Mouse (Mus musculus): Measurements from ENCODE around the gene Ulk4.

DNA sequence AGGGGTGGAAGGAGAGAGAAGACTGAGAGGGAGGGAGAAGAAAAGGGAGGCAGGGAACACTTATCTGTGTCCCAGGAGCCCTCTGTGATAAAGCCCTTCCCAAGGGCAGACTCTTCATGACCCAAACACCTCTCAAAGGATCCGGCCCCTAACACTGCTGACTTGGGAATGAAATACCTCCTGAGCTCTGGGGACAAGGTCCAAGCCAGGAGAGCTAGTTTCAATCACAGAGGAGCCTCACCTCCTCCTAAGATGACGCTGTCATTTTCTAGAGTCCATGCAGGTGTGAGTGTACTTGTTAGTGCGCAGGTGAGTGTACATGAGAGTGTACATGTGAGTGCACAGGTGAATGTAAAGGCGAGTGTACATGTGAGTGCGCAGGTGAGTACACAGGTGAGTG is 292.0 kb downstream of the Ulk4 start:
- TF ChIP-seq USF1 (IDR thresholded peaks at IDR 0.05; ENCODE audit: low read depth), result no peak
- no peak for TF ChIP-seq MYOD1 (IDR thresholded peaks at IDR 0.05; ENCODE audit: control insufficient read depth, insufficient read length, low read depth)
- TF ChIP-seq CTCF (IDR thresholded peaks at IDR 0.05; ENCODE audit: control insufficient read depth, insufficient read depth, insufficient read length), result no peak
- no peak for TF ChIP-seq MAX (IDR thresholded peaks at IDR 0.05)
- TF ChIP-seq CEBPB (IDR thresholded peaks at IDR 0.05; ENCODE audit: low read depth), result no peak
- TF ChIP-seq FOSL1 (IDR thresholded peaks at IDR 0.05; ENCODE audit: insufficient read depth, low read length, poor library complexity, severe bottlenecking), result no peak
- no peak for TF ChIP-seq MYOG (IDR thresholded peaks at IDR 0.05; ENCODE audit: control insufficient read depth, extremely low read depth, insufficient read length)

Data from C2C12 (cell line).